Mouse (Mus musculus) hindbrain, embryonic 14.5 days (tissue): ENCODE measurements around the gene Srsf7. TPM values are rescaled to one million over a fixed set of nuclear protein-coding genes. Genes with fewer than 3 reads are reported as not detected.
"Not testable (repeated sequence)": the region's sequence is repeated elsewhere in the genome, so short reads cannot be mapped to it uniquely, and the experiment has no call there.

Source experiments
- ATAC-seq: fragments of 200-750 bp; cut with Nextera tagmentation; 2 replicates; pipeline ENCODE4 v1.8.0; 2017; ENCODE audit warnings: moderate number of reproducible peaks, mild to moderate bottlenecking, moderate TSS enrichment, moderate library complexity; ENCODE audit not compliant: low FRiP score
- DNase-seq: peaks from one replicate; pipeline ENCODE4 v3.0.0-alpha.2; 2015; ENCODE audit warnings: low spot score
- H3K27ac ChIP-seq: fragments of 300-500 bp; sonication (generic); 2 replicates; pipeline ENCODE4 v1.5.1; 2014; ENCODE audit warnings: mild to moderate bottlenecking, moderate library complexity
- H3K27me3 ChIP-seq: fragments of 300-500 bp; sonication (generic); 2 replicates; pipeline ENCODE4 v1.6.1; 2014; ENCODE audit warnings: mild to moderate bottlenecking, low read length, mixed read lengths; ENCODE audit not compliant: control insufficient read depth, insufficient read depth
- H3K36me3 ChIP-seq: fragments of 300-500 bp; sonication (generic); replicated peaks from 2 replicates; pipeline ENCODE4 v1.6.1; 2014; ENCODE audit not compliant: control insufficient read depth, insufficient read depth
- H3K4me1 ChIP-seq: fragments of 300-500 bp; sonication (generic); replicated peaks from 2 replicates; pipeline ENCODE4 v1.6.1; 2014; ENCODE audit warnings: antibody characterized with exemption, low read length, mixed read lengths; ENCODE audit not compliant: control insufficient read depth, insufficient read depth
- H3K4me2 ChIP-seq: fragments of 300-500 bp; sonication (generic); replicated peaks from 2 replicates; pipeline ENCODE4 v1.6.1; 2014; ENCODE audit warnings: mild to moderate bottlenecking, moderate library complexity
- H3K4me3 ChIP-seq: fragments of 300-500 bp; sonication (generic); replicated peaks from 2 replicates; pipeline ENCODE4 v1.5.1; 2014; ENCODE audit warnings: mild to moderate bottlenecking, low read length
- H3K9ac ChIP-seq: fragments of 300-500 bp; sonication (generic); 2 replicates; pipeline ENCODE4 v1.6.1; 2014
- H3K9me3 ChIP-seq: fragments of 300-500 bp; sonication (generic); 2 replicates; pipeline ENCODE4 v1.6.1; 2016; ENCODE audit warnings: low read length; ENCODE audit not compliant: control insufficient read depth
- WGBS: fragments of 180-500 bp; shearing (Covaris S2); extraction: QIAGEN DNeasy Blood & Tissue Kit; methylation state at CpG from one replicate; pipeline ENCODE4 v1.1.7; 2014; 5-methylcytosine and 5-hydroxymethylcytosine counted together
- polyA plus RNA-seq: library from polyadenylated mRNA; unstranded; fragments of >200 nt; fragmentation: Nextera tagmentation; extraction: Ambion mirVana; gene quantifications from 2 replicates; pipeline ENCODE4 v1.2.1, GENCODE M21; 2014

The Srsf7 gene
- polyA plus RNA-seq, 1 experiment from 2014 or later, result 389 TPM

- H3K4me3 ChIP-seq, H3K27ac ChIP-seq, H3K9me3 ChIP-seq, ATAC-seq, H3K36me3 ChIP-seq, H3K4me2 ChIP-seq, DNase-seq, H3K9ac ChIP-seq, H3K4me1 ChIP-seq, H3K27me3 ChIP-seq: not testable (repeated sequence)
- WGBS, result 89% methylated on average over 4 of the region's 4 CpGs
These were observed 6.9 kb upstream of the Srsf7 start for GRCm38 (mm10) chr17:80213998-80214397.

GRCm38 (mm10) chr17:80206301-80206670 is 821 bp downstream of the Srsf7 start:
- no peaks in the 10 kb centered on the region for H3K27me3 ChIP-seq
- ATAC-seq, result peak; percentile 68

DNA sequence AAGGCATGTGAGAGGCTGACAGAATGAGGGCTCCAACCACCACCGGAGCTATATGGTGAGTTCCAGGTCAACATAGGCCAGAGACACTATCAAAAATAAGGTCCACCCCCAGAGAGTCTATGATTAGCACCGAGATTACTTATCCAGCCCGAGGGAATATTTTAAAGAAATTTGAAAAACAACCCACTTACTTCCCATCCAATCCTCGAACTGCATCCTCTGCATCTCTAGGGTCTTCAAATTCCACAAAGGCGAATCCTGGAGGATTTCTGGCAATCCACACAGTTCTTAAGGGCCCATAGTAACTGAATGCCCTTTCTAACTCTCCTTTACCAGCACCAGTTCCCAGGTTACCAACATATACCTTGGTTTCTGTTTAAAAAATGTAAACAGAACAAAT is 1.4 kb downstream of the Srsf7 start:
- Histone ChIP-seq H3K9me3 (no peaks in the 10 kb centered on the region), H3K27me3 (no peaks in the 10 kb centered on the region), H3K27ac (peak overlapping the region; percentile 100), H3K9ac (peak overlapping the region; percentile 99), H3K4me3 (peak overlapping the region; percentile 91), H3K4me1 (peaks cover 16% of the 10 kb centered on the region), H3K4me2 (peak overlapping the region; percentile 98), H3K36me3 (peaks cover 45% of the 10 kb centered on the region)
- WGBS, result 30% methylated on average over 5 of the region's 5 CpGs
- no peak for DNase-seq
- ATAC-seq, result no peak

More at GRCm38 (mm10) chr17:80206301-80206670, 821 bp downstream of the Srsf7 start:
- WGBS, result under 1% methylated on average over 36 of the region's 36 CpGs
- peaks cover 40% of the 10 kb centered on the region for H3K36me3 ChIP-seq
- H3K4me2 ChIP-seq, result peak overlapping the region; percentile 98
- H3K4me1 ChIP-seq, result peaks cover 16% of the 10 kb centered on the region
- H3K9ac ChIP-seq, result peak overlapping the region; percentile 99
- peak overlapping the region; percentile 100 for H3K27ac ChIP-seq
- peak overlapping the region; percentile 91 for H3K4me3 ChIP-seq
- DNase-seq, result peak; percentile 48
- H3K9me3 ChIP-seq, result no peaks in the 10 kb centered on the region

- ATAC-seq (0 out of 2 replicates have a peak, but pooled peaks have one; percentile 21), DNase-seq (no peak)
- Histone ChIP-seq H3K36me3 (peaks cover 85% of the 10 kb centered on the region), H3K27ac (no peak overlapping the region), H3K4me1 (no peaks in the 10 kb centered on the region; the same call in 1 of the 2 replicates), H3K9ac (no peak overlapping the region), H3K27me3 (no peaks in the 10 kb centered on the region), H3K4me2 (no peak overlapping the region), H3K4me3 (no peak overlapping the region), H3K9me3 (no peaks in the 10 kb centered on the region)
- WGBS, result 95% methylated on average over 3 of the region's 3 CpGs
These were observed 7.8 kb downstream of the Srsf7 start for GRCm38 (mm10) chr17:80199160-80199778.

- no peak for ATAC-seq
- H3K4me3 ChIP-seq, result no peak overlapping the region
- no peak overlapping the region for H3K27ac ChIP-seq
- H3K4me2 ChIP-seq, result no peak overlapping the region
- 75% methylated on average over 5 of the region's 5 CpGs for WGBS
- H3K9me3 ChIP-seq, result no peaks in the 10 kb centered on the region
- no peaks in the 10 kb centered on the region for H3K27me3 ChIP-seq
- peak; percentile 73 for DNase-seq
- H3K4me1 ChIP-seq, result no peaks in the 10 kb centered on the region
- peaks cover 34% of the 10 kb centered on the region for H3K36me3 ChIP-seq
- H3K9ac ChIP-seq, result no peak overlapping the region
These were observed 14.0 kb downstream of the Srsf7 start for GRCm38 (mm10) chr17:80193075-80193474.

GRCm38 (mm10) chr17:80183615-80184014 is 23.5 kb downstream of the Srsf7 start:
- no peak overlapping the region for H3K9ac ChIP-seq
- H3K4me3 ChIP-seq, result no peak overlapping the region
- no peak overlapping the region for H3K4me2 ChIP-seq
- no peaks in the 10 kb centered on the region for H3K27me3 ChIP-seq
- H3K27ac ChIP-seq, result no peak overlapping the region
- no peaks in the 10 kb centered on the region for H3K4me1 ChIP-seq
- DNase-seq (no peak), ATAC-seq (no peak)
- H3K36me3 ChIP-seq, result no peaks in the 10 kb centered on the region
- WGBS, result 83% methylated on average over 10 of the region's 10 CpGs
- H3K9me3 ChIP-seq, result no peaks in the 10 kb centered on the region

- Histone ChIP-seq H3K4me2 (no peak overlapping the region), H3K36me3 (no peaks in the 10 kb centered on the region), H3K4me3 (no peak overlapping the region), H3K27ac (no peak overlapping the region), H3K9ac (no peak overlapping the region), H3K27me3 (no peaks in the 10 kb centered on the region), H3K4me1 (no peaks in the 10 kb centered on the region), H3K9me3 (no peaks in the 10 kb centered on the region)
- peak; percentile 32; the same call in 1 of the 2 replicates for ATAC-seq
- no peak for DNase-seq
These were observed 26.6 kb downstream of the Srsf7 start for GRCm38 (mm10) chr17:80180468-80180867.

- no peaks in the 10 kb centered on the region for H3K9me3 ChIP-seq
- no peak overlapping the region for H3K4me3 ChIP-seq
- H3K9ac ChIP-seq, result no peak overlapping the region
- under 1% methylated on average over 6 of the region's 6 CpGs for WGBS
- ATAC-seq (peak; percentile 90), DNase-seq (peak; percentile 84)
- no peaks in the 10 kb centered on the region for H3K4me1 ChIP-seq
- no peaks in the 10 kb centered on the region for H3K36me3 ChIP-seq
- H3K27me3 ChIP-seq, result no peaks in the 10 kb centered on the region
- H3K27ac ChIP-seq, result no peak overlapping the region
- H3K4me2 ChIP-seq, result no peak overlapping the region
These were observed 27.1 kb downstream of the Srsf7 start for GRCm38 (mm10) chr17:80179959-80180358.

DNA sequence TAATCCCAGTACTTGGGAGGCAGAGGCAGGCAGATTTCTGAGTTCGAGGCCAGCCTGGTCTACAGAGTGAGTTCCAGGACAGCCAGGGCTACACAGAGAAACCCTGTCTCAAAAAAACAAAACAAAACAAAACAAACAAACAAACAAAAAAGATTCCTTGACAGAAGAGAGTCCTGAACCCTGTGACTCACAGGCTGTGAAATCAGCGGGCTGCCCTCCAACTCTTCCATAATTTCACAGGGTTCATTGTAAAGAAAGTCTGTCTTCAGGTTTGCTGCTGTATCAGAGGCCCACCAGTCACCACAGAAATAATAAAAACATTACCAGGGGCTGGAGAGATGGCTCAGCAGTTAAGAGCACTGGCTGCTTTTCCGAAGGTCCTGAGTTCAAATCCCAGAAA is 28.3 kb downstream of the Srsf7 start:
- H3K4me2 ChIP-seq, ATAC-seq, H3K4me3 ChIP-seq, H3K4me1 ChIP-seq, H3K27ac ChIP-seq, H3K27me3 ChIP-seq, H3K36me3 ChIP-seq, H3K9ac ChIP-seq, DNase-seq, H3K9me3 ChIP-seq: not testable (repeated sequence)
- 95% methylated on average over 3 of the region's 3 CpGs for WGBS

GRCm38 (mm10) chr17:80175966-80176365 is 31.1 kb downstream of the Srsf7 start:
- no peak for DNase-seq
- H3K9me3 ChIP-seq, result no peaks in the 10 kb centered on the region
- H3K36me3 ChIP-seq, result no peaks in the 10 kb centered on the region
- WGBS, result 82% methylated on average over 3 of the region's 3 CpGs
- no peak overlapping the region for H3K4me2 ChIP-seq
- H3K27me3 ChIP-seq, result no peaks in the 10 kb centered on the region
- no peak for ATAC-seq
- H3K4me1 ChIP-seq, result no peaks in the 10 kb centered on the region
- no peak overlapping the region for H3K9ac ChIP-seq
- no peak overlapping the region for H3K27ac ChIP-seq
- H3K4me3 ChIP-seq, result no peak overlapping the region
